Mouse (Mus musculus): ENCODE measurements around the gene Osbpl5.
"Not testable (repeated sequence)": the region's sequence is repeated elsewhere in the genome, so short reads cannot be mapped to it uniquely, and the experiment has no call there.

The Osbpl5 gene

GRCm38 (mm10) chr7:143649034-143649768 lies 107.6 kb downstream of the Osbpl5 start, which contains the start of gene Tnfrsf22:
Gene Tnfrsf22, minus strand, starts transcription at chr7:143649661.
- peak; percentile 22 for DNase-seq (ENCODE audit: low read depth, low spot score)

DNA sequence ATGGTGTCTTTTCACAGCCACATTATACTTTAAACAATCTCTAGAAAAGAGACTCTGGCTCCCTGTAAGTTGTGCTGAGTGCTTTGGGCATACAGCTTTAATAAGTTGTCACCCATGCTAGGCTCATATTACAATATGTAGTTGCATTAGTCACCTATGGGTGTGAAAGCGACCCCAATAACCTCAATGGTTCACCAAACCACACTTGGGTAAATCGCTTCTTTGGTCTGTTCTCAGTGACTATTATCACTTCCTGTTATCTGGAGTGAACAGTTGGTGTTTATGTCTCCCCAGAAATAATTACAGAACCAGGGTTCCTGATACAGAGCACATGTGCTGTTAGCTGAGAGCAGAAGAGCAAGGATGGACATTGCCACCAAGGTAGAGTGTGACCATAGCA lies 112.8 kb downstream of the Osbpl5 start:
- DNase-seq (ENCODE audit: low read depth, low spot score) = not testable (repeated sequence)

Measured in c-Kit-negative CD71-positive TER-119-positive erythroid progenitor cells, embryonic 14.5 days (primary cell).